Mouse (Mus musculus) hindbrain, postnatal 0 days (tissue): ENCODE measurements around the gene Cfap299. TPM values are rescaled to one million over a fixed set of nuclear protein-coding genes. Genes with fewer than 3 reads are reported as not detected.

Experiments used
- ATAC-seq: fragments of 200-750 bp; cut with Nextera tagmentation; 2 replicates; pipeline ENCODE4 v1.8.0; 2017; ENCODE audit warnings: mild to moderate bottlenecking, moderate TSS enrichment, moderate library complexity
- DNase-seq: peaks from one replicate; pipeline ENCODE4 v3.0.0-alpha.2; 2015; ENCODE audit warnings: low spot score
- H3K27ac ChIP-seq: fragments of 300-500 bp; sonication (generic); 2 replicates; pipeline ENCODE4 v1.5.1; 2014; ENCODE audit warnings: mild to moderate bottlenecking
- H3K27me3 ChIP-seq: fragments of 300-500 bp; sonication (generic); 2 replicates; pipeline ENCODE4 v1.6.1; 2014; ENCODE audit warnings: low read length, mixed read lengths; ENCODE audit not compliant: insufficient read depth
- H3K36me3 ChIP-seq: fragments of 300-500 bp; sonication (generic); 2 replicates; pipeline ENCODE4 v1.6.1; 2014; ENCODE audit warnings: low read length, mixed read lengths; ENCODE audit not compliant: insufficient read depth
- H3K4me1 ChIP-seq: fragments of 300-500 bp; sonication (generic); 2 replicates; pipeline ENCODE4 v1.6.1; 2014; ENCODE audit warnings: antibody characterized with exemption, low read length, mixed read lengths; ENCODE audit not compliant: insufficient read depth
- H3K4me2 ChIP-seq: fragments of 300-500 bp; sonication (generic); 2 replicates; pipeline ENCODE4 v1.6.1; 2014; ENCODE audit warnings: low read depth, mild to moderate bottlenecking, low read length, moderate library complexity, mixed read lengths
- H3K4me3 ChIP-seq: fragments of 300-500 bp; sonication (generic); 2 replicates; pipeline ENCODE4 v1.5.1; 2014; ENCODE audit warnings: low read length
- H3K9ac ChIP-seq: fragments of 300-500 bp; sonication (generic); replicated peaks from 2 replicates; pipeline ENCODE4 v1.6.1; 2014; ENCODE audit warnings: mild to moderate bottlenecking, low read length, moderate library complexity, mixed read lengths
- H3K9me3 ChIP-seq: fragments of 300-500 bp; sonication (generic); 2 replicates; pipeline ENCODE4 v1.6.1; 2016; ENCODE audit warnings: low read length, mixed read lengths
- CTCF ChIP-seq: IDR thresholded peaks from 2 replicates; pipeline ENCODE4 v1.5.1; 2016; ENCODE audit warnings: antibody characterized with exemption, control low read depth, low read depth
- WGBS: fragments of 180-500 bp; shearing (Covaris S2); extraction: QIAGEN DNeasy Blood & Tissue Kit; methylation state at CpG from one replicate; pipeline ENCODE4 v1.1.7; 2014; 5-methylcytosine and 5-hydroxymethylcytosine counted together
- polyA plus RNA-seq: library from polyadenylated mRNA; unstranded; fragments of >200 nt; fragmentation: Nextera tagmentation; extraction: Ambion mirVana; gene quantifications from 2 replicates; pipeline ENCODE4 v1.2.1, GENCODE M21; 2015
- total RNA-seq: library from RNA; depleted of rRNA; stranded (reverse); fragments of >200 nt; gene quantifications from 2 replicates; pipeline ENCODE4 v1.2.3, GENCODE M21; 2014

Cfap299 gene
- total and polyA plus RNA-seq, 2 experiments from 2014 or later = 1.0 to 2.3 TPM

- Histone ChIP-seq H3K4me3 (no peak overlapping the region), H3K36me3 (no peaks in the 10 kb centered on the region), H3K4me1 (no peaks in the 10 kb centered on the region), H3K9me3 (no peaks in the 10 kb centered on the region), H3K4me2 (no peak overlapping the region), H3K9ac (no peak overlapping the region), H3K27me3 (no peaks in the 10 kb centered on the region), H3K27ac (no peak overlapping the region)
- DNase-seq (no peak), ATAC-seq (no peak)
- TF ChIP-seq CTCF = no peak
- WGBS = 92% methylated on average over 7 of the region's 7 CpGs
Measured at GRCm38 (mm10) chr5:98522270-98522977, 193.3 kb downstream of the Cfap299 start.

GRCm38 (mm10) chr5:98523050-98523449, 193.9 kb downstream of the Cfap299 start:
- TF ChIP-seq CTCF = no peak
- H3K4me1 ChIP-seq = no peaks in the 10 kb centered on the region
- 71% methylated on average over 7 of the region's 7 CpGs for WGBS
- no peak for DNase-seq
- no peak overlapping the region for H3K9ac ChIP-seq
- no peak overlapping the region for H3K4me2 ChIP-seq
- H3K36me3 ChIP-seq = no peaks in the 10 kb centered on the region
- ATAC-seq = no peak
- no peaks in the 10 kb centered on the region for H3K9me3 ChIP-seq
- H3K27ac ChIP-seq = no peak overlapping the region
- no peaks in the 10 kb centered on the region for H3K27me3 ChIP-seq
- H3K4me3 ChIP-seq = no peak overlapping the region

GRCm38 (mm10) chr5:98523783-98524182, 194.7 kb downstream of the Cfap299 start:
- ATAC-seq (no peak), DNase-seq (no peak)
- H3K36me3 ChIP-seq = no peaks in the 10 kb centered on the region
- no peak for TF ChIP-seq CTCF
- no peak overlapping the region for H3K9ac ChIP-seq
- H3K27ac ChIP-seq = no peak overlapping the region
- H3K4me2 ChIP-seq = no peak overlapping the region
- H3K4me3 ChIP-seq = no peak overlapping the region
- WGBS = 89% methylated on average over 1 of the region's 1 CpGs
- H3K4me1 ChIP-seq = no peaks in the 10 kb centered on the region
- H3K27me3 ChIP-seq = no peaks in the 10 kb centered on the region
- no peaks in the 10 kb centered on the region for H3K9me3 ChIP-seq

GRCm38 (mm10) chr5:98541333-98541732, 212.2 kb downstream of the Cfap299 start:
- no peak overlapping the region for H3K9ac ChIP-seq
- ATAC-seq (no peak), DNase-seq (no peak)
- no peaks in the 10 kb centered on the region for H3K9me3 ChIP-seq
- no peaks in the 10 kb centered on the region for H3K36me3 ChIP-seq
- H3K4me3 ChIP-seq = no peak overlapping the region
- 84% methylated on average over 1 of the region's 1 CpGs for WGBS
- H3K4me1 ChIP-seq = no peaks in the 10 kb centered on the region
- TF ChIP-seq CTCF = 0 out of 2 replicates have a peak, but pooled peaks have one; percentile 3
- H3K27me3 ChIP-seq = no peaks in the 10 kb centered on the region
- H3K4me2 ChIP-seq = no peak overlapping the region
- H3K27ac ChIP-seq = no peak overlapping the region

GRCm38 (mm10) chr5:98550285-98550684, 221.2 kb downstream of the Cfap299 start:
- no peak for TF ChIP-seq CTCF
- no peak for DNase-seq
- H3K27me3 ChIP-seq = no peaks in the 10 kb centered on the region
- no peak overlapping the region for H3K27ac ChIP-seq
- no peaks in the 10 kb centered on the region for H3K4me1 ChIP-seq
- WGBS = 64% methylated on average over 5 of the region's 5 CpGs
- no peak for ATAC-seq
- H3K4me3 ChIP-seq = no peak overlapping the region
- H3K9ac ChIP-seq = no peak overlapping the region
- H3K4me2 ChIP-seq = no peak overlapping the region
- no peaks in the 10 kb centered on the region for H3K9me3 ChIP-seq
- H3K36me3 ChIP-seq = no peaks in the 10 kb centered on the region

GRCm38 (mm10) chr5:98550873-98551272, 221.8 kb downstream of the Cfap299 start:
- no peak overlapping the region for H3K27ac ChIP-seq
- TF ChIP-seq CTCF = no peak
- ATAC-seq (no peak), DNase-seq (no peak)
- no peaks in the 10 kb centered on the region for H3K27me3 ChIP-seq
- no peaks in the 10 kb centered on the region for H3K4me1 ChIP-seq
- no peak overlapping the region for H3K9ac ChIP-seq
- H3K4me3 ChIP-seq = no peak overlapping the region
- WGBS = 79% methylated on average over 1 of the region's 1 CpGs
- no peaks in the 10 kb centered on the region for H3K9me3 ChIP-seq
- H3K4me2 ChIP-seq = no peak overlapping the region
- no peaks in the 10 kb centered on the region for H3K36me3 ChIP-seq

GRCm38 (mm10) chr5:98552395-98552794, 223.3 kb downstream of the Cfap299 start, which contains the start of gene Gm11111:
Gene Gm11111, plus strand, starts transcription at chr5:98552695.
- Histone ChIP-seq H3K36me3 (no peaks in the 10 kb centered on the region), H3K27me3 (no peaks in the 10 kb centered on the region), H3K27ac (no peak within 1 kb of the TSS), H3K4me1 (no peaks in the 10 kb centered on the region), H3K9me3 (no peaks in the 10 kb centered on the region), H3K9ac (no peak within 1 kb of the TSS), H3K4me2 (no peak within 1 kb of the TSS), H3K4me3 (no peak within 1 kb of the TSS)
- ATAC-seq = no peak
- no peak for TF ChIP-seq CTCF
- DNase-seq = no peak
